Mouse (Mus musculus): ENCODE data around the gene Samd7. TPM values are rescaled to one million over a fixed set of nuclear protein-coding genes. Genes with fewer than 3 reads are reported as not detected.

Samd7 gene
- total and polyA plus RNA-seq, 2 experiments from 2014 or later, result 0.11 to 0.33 TPM

DNA sequence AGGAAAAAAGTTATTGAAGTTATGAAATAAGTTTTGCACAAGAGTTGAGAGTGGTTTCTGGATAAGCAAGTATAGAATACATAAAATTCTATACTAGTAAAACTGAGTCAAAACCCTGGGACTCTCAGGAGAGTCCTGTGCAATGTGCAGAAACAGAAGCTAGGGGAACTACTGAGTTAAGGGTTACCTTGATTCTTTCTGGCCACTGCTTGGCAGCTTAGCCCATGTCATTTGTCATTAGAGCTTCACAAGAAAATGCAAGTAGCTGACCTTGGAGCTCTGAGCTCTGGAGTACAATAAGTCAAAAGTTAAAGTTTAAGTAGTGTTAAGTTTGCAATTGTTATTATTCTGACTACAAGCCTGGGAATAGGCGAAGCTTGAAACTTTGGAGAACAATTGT is 32.8 kb upstream of the Samd7 start:
- Histone ChIP-seq H3K4me1 (ENCODE audit: insufficient read depth) (no peaks in the 10 kb centered on the region), H3K36me3 (ENCODE audit: insufficient read depth) (no peaks in the 10 kb centered on the region), H3K27me3 (ENCODE audit: insufficient read depth, low read length) (no peaks in the 10 kb centered on the region), H3K4me3 (ENCODE audit: low read depth, low read length) (no peak overlapping the region), H3K4me2 (ENCODE audit: low read depth) (no peak overlapping the region), H3K27ac (ENCODE audit: low read depth, low read length) (no peak overlapping the region), H3K9ac (no peak overlapping the region), H3K9me3 (ENCODE audit: low read length) (no peaks in the 10 kb centered on the region)
- DNase-seq (no peak), ATAC-seq (no peak)
- no peak for TF ChIP-seq CTCF (IDR thresholded peaks at IDR 0.05; ENCODE audit: low read depth)
- 92% methylated on average over 1 of the region's 1 CpGs for WGBS

DNA sequence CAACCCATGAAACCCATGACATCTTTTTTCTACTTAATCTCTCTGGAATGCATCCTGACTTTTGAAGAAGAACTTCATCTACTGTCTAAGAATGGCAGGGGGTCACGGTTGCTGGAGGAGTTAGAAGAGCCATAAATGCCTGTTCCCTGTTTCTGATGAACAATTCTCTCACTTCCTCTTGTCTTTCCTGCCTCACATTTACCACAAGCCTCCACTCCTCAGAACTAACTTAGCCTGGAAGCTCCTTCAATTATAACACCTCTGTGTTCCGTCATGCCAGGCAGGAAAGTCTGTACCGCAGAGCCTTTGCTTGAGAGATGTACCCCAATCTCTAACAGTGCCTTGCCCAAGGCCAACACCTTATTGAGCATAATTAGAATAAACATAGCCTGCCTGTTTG is 27.4 kb upstream of the Samd7 start:
- 89% methylated on average over 3 of the region's 3 CpGs for WGBS
- TF ChIP-seq CTCF (IDR thresholded peaks at IDR 0.05; ENCODE audit: low read depth), result no peak
- Histone ChIP-seq H3K27me3 (ENCODE audit: insufficient read depth, low read length) (no peaks in the 10 kb centered on the region; the same call in 1 of the 2 replicates), H3K9ac (no peak overlapping the region), H3K9me3 (ENCODE audit: low read length) (no peaks in the 10 kb centered on the region), H3K4me1 (ENCODE audit: insufficient read depth) (no peaks in the 10 kb centered on the region), H3K4me2 (ENCODE audit: low read depth) (no peak overlapping the region), H3K27ac (ENCODE audit: low read depth, low read length) (no peak overlapping the region), H3K36me3 (ENCODE audit: insufficient read depth) (no peaks in the 10 kb centered on the region), H3K4me3 (ENCODE audit: low read depth, low read length) (no peak overlapping the region)
- DNase-seq (no peak), ATAC-seq (no peak)

DNA sequence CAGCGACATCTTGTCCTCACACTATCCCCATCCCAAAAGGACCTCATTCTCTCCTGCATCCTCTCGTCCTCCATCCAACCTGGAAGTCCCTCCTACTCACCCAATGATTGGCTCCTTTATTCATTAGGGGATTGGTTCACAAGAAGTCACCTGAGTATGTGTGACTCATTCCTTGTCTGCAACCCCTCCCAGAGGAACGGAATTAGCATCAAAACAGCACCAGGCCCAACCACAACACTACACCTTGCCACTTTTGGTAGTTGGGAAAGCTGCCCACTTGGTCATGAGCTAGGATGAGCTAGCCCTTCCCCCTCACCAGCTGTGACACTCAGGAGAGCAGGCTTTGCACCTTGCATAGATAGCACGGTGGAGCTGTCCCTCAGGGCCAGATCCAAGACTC is 24.1 kb upstream of the Samd7 start:
- no peaks in the 10 kb centered on the region; the same call in 1 of the 2 replicates for H3K27me3 ChIP-seq (ENCODE audit: insufficient read depth, low read length)
- no peak for TF ChIP-seq CTCF (IDR thresholded peaks at IDR 0.05; ENCODE audit: low read depth)

DNA sequence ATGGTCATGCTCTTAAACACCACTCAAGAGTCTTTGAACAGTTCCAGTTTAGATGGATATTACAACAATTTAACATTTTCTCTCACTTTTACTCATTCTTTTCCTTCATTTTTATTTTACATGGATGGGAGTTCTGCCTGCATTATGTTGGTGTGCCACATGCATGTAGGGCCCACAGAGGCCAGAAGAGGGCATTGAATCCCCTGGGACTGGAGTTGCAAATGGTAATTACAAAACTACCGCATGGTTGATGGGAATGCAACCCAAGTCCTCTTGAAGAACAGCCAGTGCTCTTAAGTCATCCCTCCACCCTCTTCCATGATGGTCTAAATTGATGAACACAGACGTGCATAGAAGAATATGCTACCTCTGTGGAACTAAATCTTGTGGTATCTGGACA is 23.6 kb upstream of the Samd7 start:
- H3K4me2 ChIP-seq (ENCODE audit: low read depth), result no peak overlapping the region
- no peaks in the 10 kb centered on the region for H3K4me1 ChIP-seq (ENCODE audit: insufficient read depth)
- H3K4me3 ChIP-seq (ENCODE audit: low read depth, low read length), result no peak overlapping the region
- H3K27ac ChIP-seq (ENCODE audit: low read depth, low read length), result no peak overlapping the region
- no peak for DNase-seq
- no peak for TF ChIP-seq CTCF (IDR thresholded peaks at IDR 0.05; ENCODE audit: low read depth)
- WGBS, result 91% methylated on average over 2 of the region's 2 CpGs
- no peak for ATAC-seq
- no peaks in the 10 kb centered on the region for H3K9me3 ChIP-seq (ENCODE audit: low read length)
- no peaks in the 10 kb centered on the region; the same call in 1 of the 2 replicates for H3K27me3 ChIP-seq (ENCODE audit: insufficient read depth, low read length)
- H3K9ac ChIP-seq, result no peak overlapping the region
- H3K36me3 ChIP-seq (ENCODE audit: insufficient read depth), result no peaks in the 10 kb centered on the region

More for the DNA sequence above, 24.1 kb upstream of the Samd7 start:
- no peak overlapping the region for H3K4me3 ChIP-seq (ENCODE audit: low read depth, low read length)
- WGBS, result 86% methylated on average over 4 of the region's 4 CpGs
- no peak overlapping the region for H3K4me2 ChIP-seq (ENCODE audit: low read depth)
- no peak overlapping the region for H3K27ac ChIP-seq (ENCODE audit: low read depth, low read length)
- no peaks in the 10 kb centered on the region for H3K36me3 ChIP-seq (ENCODE audit: insufficient read depth)
- no peak for DNase-seq
- H3K9me3 ChIP-seq (ENCODE audit: low read length), result no peaks in the 10 kb centered on the region
- no peaks in the 10 kb centered on the region for H3K4me1 ChIP-seq (ENCODE audit: insufficient read depth)
- no peak for ATAC-seq
- H3K9ac ChIP-seq, result no peak overlapping the region

DNA sequence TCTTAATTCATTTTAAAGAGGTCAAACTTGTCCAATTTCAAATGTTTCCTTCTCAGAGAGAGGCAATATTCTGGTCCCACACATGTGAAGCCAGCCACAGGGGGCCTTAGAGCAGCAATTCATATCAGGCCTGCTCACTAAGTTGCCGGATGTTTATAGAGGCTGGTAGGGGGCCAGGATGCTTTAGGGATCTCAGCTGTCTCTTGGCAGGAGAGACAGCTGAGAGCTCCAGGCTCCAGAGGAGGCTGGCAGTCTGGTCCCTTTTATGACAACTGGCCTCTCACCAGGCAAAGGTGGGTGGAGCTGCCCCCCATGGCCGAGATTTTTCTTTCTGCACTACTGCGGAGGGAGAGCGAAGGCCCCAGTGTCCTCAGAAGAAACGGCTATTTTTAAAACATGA is 22.9 kb upstream of the Samd7 start:
- no peak for TF ChIP-seq CTCF (IDR thresholded peaks at IDR 0.05; ENCODE audit: low read depth)
- no peak for ATAC-seq
- Histone ChIP-seq H3K27me3 (ENCODE audit: insufficient read depth, low read length) (no peaks in the 10 kb centered on the region; the same call in 1 of the 2 replicates), H3K36me3 (ENCODE audit: insufficient read depth) (no peaks in the 10 kb centered on the region), H3K9ac (no peak overlapping the region), H3K9me3 (ENCODE audit: low read length) (no peaks in the 10 kb centered on the region), H3K4me3 (ENCODE audit: low read depth, low read length) (no peak overlapping the region), H3K4me2 (ENCODE audit: low read depth) (no peak overlapping the region), H3K4me1 (ENCODE audit: insufficient read depth) (no peaks in the 10 kb centered on the region), H3K27ac (ENCODE audit: low read depth, low read length) (no peak overlapping the region)
- WGBS, result 62% methylated on average over 5 of the region's 5 CpGs
- no peak for DNase-seq

DNA sequence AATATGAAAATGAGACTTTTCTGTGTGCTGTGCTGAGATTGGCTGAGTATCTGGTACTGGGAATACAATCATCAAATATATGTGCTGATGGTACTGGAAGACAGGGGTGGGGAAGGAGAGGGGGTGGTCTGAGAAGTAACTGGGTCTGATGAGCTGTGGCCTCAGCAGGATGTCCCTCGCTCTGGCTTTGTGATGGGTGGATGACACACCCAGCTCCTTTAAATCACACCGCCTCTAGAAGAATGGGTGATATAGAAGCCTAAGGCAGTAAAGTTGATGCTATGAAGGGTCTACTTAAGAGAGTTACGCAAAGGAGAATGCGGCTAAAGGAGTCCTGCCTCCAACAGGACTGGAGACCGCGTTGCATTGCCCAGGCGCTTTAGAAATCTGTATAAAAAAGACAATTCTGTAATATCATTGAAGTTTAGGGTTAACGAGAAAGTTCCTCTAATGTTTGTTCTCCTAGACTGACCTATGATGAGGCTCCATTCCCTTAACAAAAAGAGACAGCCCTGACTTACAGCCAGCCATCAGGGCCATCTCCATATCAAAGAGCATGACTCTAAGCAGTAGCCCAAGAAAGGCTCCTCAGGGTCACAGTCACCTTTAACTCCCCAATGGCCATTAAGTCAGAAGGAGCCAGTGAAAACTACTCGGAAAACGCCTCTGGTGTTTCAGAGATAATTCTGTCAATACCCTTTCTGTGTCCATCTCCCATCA is 21.8 kb upstream of the Samd7 start:
- ATAC-seq, result no peak

DNA sequence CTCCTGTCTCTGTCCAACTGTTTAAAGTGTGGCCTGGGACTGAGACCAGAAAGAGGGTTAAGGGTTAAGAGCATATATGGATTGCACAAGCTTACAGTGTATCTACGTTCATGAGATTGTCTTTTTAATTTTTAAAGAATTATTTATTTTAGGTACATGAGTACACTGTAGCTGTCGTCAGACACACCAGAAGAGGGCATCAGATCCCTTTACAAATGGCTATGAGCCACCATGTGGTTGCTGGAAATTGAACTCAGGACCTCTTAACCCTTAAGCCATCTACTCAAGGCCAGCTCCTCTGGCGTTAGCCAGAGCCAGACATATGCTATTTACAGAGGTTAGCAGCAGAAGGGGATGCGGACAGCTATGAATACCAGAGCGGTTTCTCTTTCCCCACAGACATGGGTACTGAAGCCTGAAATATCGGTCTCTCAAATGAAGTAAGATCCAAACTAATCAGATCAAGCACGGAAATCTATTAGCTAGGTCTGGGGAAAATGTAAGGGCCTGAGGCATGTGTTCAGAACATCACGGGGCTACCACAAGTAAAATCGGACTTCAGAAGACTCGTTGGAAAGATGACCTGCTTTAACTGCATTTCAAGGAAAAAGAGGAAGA is 21.1 kb upstream of the Samd7 start:
- H3K9me3 ChIP-seq (ENCODE audit: low read length), result no peaks in the 10 kb centered on the region
- no peak overlapping the region for H3K9ac ChIP-seq
- DNase-seq (no peak), ATAC-seq (no peak)
- no peak overlapping the region for H3K27ac ChIP-seq (ENCODE audit: low read depth, low read length)
- H3K4me2 ChIP-seq (ENCODE audit: low read depth), result no peak overlapping the region
- no peak for TF ChIP-seq CTCF (IDR thresholded peaks at IDR 0.05; ENCODE audit: low read depth)
- no peaks in the 10 kb centered on the region for H3K27me3 ChIP-seq (ENCODE audit: insufficient read depth, low read length)
- no peak overlapping the region for H3K4me3 ChIP-seq (ENCODE audit: low read depth, low read length)
- H3K36me3 ChIP-seq (ENCODE audit: insufficient read depth), result no peaks in the 10 kb centered on the region
- 87% methylated on average over 10 of the region's 10 CpGs for WGBS
- no peaks in the 10 kb centered on the region for H3K4me1 ChIP-seq (ENCODE audit: insufficient read depth)

More for the DNA sequence above, 21.8 kb upstream of the Samd7 start:
- Histone ChIP-seq H3K4me1 (ENCODE audit: insufficient read depth) (no peaks in the 10 kb centered on the region), H3K27ac (ENCODE audit: low read depth, low read length) (no peak overlapping the region), H3K36me3 (ENCODE audit: insufficient read depth) (no peaks in the 10 kb centered on the region), H3K9me3 (ENCODE audit: low read length) (no peaks in the 10 kb centered on the region), H3K9ac (no peak overlapping the region), H3K27me3 (ENCODE audit: insufficient read depth, low read length) (no peaks in the 10 kb centered on the region), H3K4me3 (ENCODE audit: low read depth, low read length) (no peak overlapping the region), H3K4me2 (ENCODE audit: low read depth) (no peak overlapping the region)
- WGBS, result 66% methylated on average over 10 of the region's 10 CpGs
- DNase-seq, result no peak
- no peak for TF ChIP-seq CTCF (IDR thresholded peaks at IDR 0.05; ENCODE audit: low read depth)
